Mouse (Mus musculus): ENCODE data around the gene Pcsk6. TPM values are rescaled to one million over a fixed set of nuclear protein-coding genes. Genes with fewer than 3 reads are reported as not detected.

Gene Pcsk6
- total RNA-seq, 1 experiment = 62.6 TPM

DNA sequence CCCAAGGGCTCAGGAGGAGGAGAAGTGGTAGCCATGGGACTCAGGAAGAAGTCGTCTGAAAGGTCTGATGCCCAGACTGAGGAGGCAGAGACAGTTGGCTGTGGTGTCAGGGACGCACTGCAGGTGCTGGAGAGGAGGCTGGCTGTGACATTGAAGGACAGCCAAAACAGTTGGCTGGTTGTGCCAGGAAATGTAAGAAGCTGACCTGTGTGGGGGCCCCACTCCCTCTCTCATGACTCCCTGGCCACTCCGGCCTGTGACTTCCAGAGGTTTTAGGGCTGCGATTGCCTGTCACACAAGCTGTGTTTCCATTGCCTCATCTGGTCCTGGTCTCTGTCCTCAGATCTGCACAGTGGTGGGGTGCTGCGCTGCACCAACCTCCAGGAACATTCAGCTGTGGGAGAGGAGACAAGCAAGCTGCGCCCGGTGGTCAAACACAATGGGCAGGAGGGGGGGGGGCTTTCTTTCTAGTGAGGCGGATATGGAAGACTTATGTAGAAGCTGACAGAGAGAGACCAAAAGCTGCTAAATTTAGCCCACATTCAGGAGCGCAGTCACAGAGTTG lies 30.8 kb downstream of the Pcsk6 start:
- no peak for DNase-seq (ENCODE audit: low read depth, low spot score)
- in situ Hi-C loops (cut with MboI; ENCODE audit: low sequenced_read_pairs in 2 of 2, unreplicated experiment in 2 of 2) = no loop called here
- no peaks in the 10 kb centered on the region; the same call in 1 of the 2 replicates for H3K9me3 ChIP-seq (ENCODE audit: control insufficient read depth, insufficient read depth, low read depth, low read length)
- H3K9ac ChIP-seq (ENCODE audit: insufficient read depth, low read depth, low read length, poor library complexity, severe bottlenecking) = no peak overlapping the region
- H3K4me1 ChIP-seq (ENCODE audit: control insufficient read depth in 2 of 2, insufficient read depth in 2 of 2, low read length in 2 of 2, poor library complexity in 1 of 2) = peaks cover 5 to 6% of the 10 kb centered on the region in 2 experiments; a peak in 1 of 4 replicates
- H3K27ac ChIP-seq (ENCODE audit: insufficient read depth, low read depth, low read length, poor library complexity, severe bottlenecking) = no peak overlapping the region; the same call in 1 of the 2 replicates
- TF ChIP-seq HCFC1 (IDR thresholded peaks at IDR 0.05; ENCODE audit: borderline replicate concordance, insufficient read depth, low read length) (no peak), MAFK (IDR thresholded peaks at IDR 0.05; ENCODE audit: insufficient read depth, low read depth, low read length) (no peak), ZNF384 (IDR thresholded peaks at IDR 0.05; ENCODE audit: low read depth, low read length) (no peak), CHD2 (IDR thresholded peaks at IDR 0.05; ENCODE audit: low read depth, low read length) (no peak), ZC3H11A (IDR thresholded peaks at IDR 0.05; ENCODE audit: borderline replicate concordance, low read depth, low read length) (no peak)
- H3K36me3 ChIP-seq (ENCODE audit: control insufficient read depth, insufficient read depth, low read length, poor library complexity, severe bottlenecking) = 0 out of 2 replicates have a peak, but pooled peaks cover 2% of the 10 kb centered on the region
- no peak overlapping the region for H3K4me3 ChIP-seq (ENCODE audit: insufficient read depth in 1 of 2, low read depth in 1 of 2, low read length in 2 of 2, poor library complexity in 1 of 2, severe bottlenecking in 1 of 2)

DNA sequence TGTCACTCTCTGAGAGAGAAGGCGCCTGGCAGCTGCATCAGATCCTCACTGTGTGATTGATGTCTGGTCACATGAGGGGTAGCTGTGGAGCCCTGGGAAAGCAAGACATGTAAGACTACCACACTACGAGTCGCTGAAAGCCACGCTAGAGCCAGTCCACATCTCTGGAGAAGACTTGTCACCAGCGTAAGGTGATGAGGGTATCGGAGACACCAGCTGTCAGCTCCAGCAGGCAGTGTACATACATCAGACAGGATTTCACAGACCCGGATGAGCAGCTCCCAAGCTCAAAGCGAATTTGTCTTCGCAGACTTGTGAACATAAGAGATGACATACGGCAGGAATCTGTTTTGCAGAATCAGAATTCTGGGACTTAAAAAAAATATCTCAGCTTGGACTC lies 32.0 kb downstream of the Pcsk6 start:
- TF ChIP-seq HCFC1 (IDR thresholded peaks at IDR 0.05; ENCODE audit: borderline replicate concordance, insufficient read depth, low read length) (no peak), ZNF384 (IDR thresholded peaks at IDR 0.05; ENCODE audit: low read depth, low read length) (no peak), MAFK (IDR thresholded peaks at IDR 0.05; ENCODE audit: insufficient read depth, low read depth, low read length) (no peak), ZC3H11A (IDR thresholded peaks at IDR 0.05; ENCODE audit: borderline replicate concordance, low read depth, low read length) (no peak), CHD2 (IDR thresholded peaks at IDR 0.05; ENCODE audit: low read depth, low read length) (no peak)
- Histone ChIP-seq H3K27ac (ENCODE audit: insufficient read depth, low read depth, low read length, poor library complexity, severe bottlenecking) (no peak overlapping the region), H3K9ac (ENCODE audit: insufficient read depth, low read depth, low read length, poor library complexity, severe bottlenecking) (no peak overlapping the region), H3K4me1 (ENCODE audit: control insufficient read depth in 2 of 2, insufficient read depth in 2 of 2, low read length in 2 of 2, poor library complexity in 1 of 2) (peaks cover 5 to 6% of the 10 kb centered on the region in 2 experiments; a peak in 1 of 4 replicates), H3K4me3 (ENCODE audit: insufficient read depth in 1 of 2, low read depth in 1 of 2, low read length in 2 of 2, poor library complexity in 1 of 2, severe bottlenecking in 1 of 2) (no peak overlapping the region), H3K36me3 (ENCODE audit: control insufficient read depth, insufficient read depth, low read length, poor library complexity, severe bottlenecking) (0 out of 2 replicates have a peak, but pooled peaks cover 2% of the 10 kb centered on the region), H3K9me3 (ENCODE audit: control insufficient read depth, insufficient read depth, low read depth, low read length) (no peaks in the 10 kb centered on the region; the same call in 1 of the 2 replicates)
- DNase-seq (ENCODE audit: low read depth, low spot score) = no peak
- in situ Hi-C loops (cut with MboI; ENCODE audit: low sequenced_read_pairs in 2 of 2, unreplicated experiment in 2 of 2) = no loop called here

- 0 out of 2 replicates have a peak, but pooled peaks cover 2% of the 10 kb centered on the region for H3K36me3 ChIP-seq (ENCODE audit: control insufficient read depth, insufficient read depth, low read length, poor library complexity, severe bottlenecking)
- peak; percentile 30 for DNase-seq (ENCODE audit: low read depth, low spot score)
- H3K4me3 ChIP-seq (ENCODE audit: insufficient read depth in 1 of 2, low read depth in 1 of 2, low read length in 2 of 2, poor library complexity in 1 of 2, severe bottlenecking in 1 of 2) = no peak overlapping the region
- H3K9me3 ChIP-seq (ENCODE audit: control insufficient read depth, insufficient read depth, low read depth, low read length) = no peaks in the 10 kb centered on the region
- no peak overlapping the region for H3K27ac ChIP-seq (ENCODE audit: insufficient read depth, low read depth, low read length, poor library complexity, severe bottlenecking)
- in situ Hi-C loops (cut with MboI; ENCODE audit: low sequenced_read_pairs in 2 of 2, unreplicated experiment in 2 of 2) = no loop called here
- TF ChIP-seq HCFC1 (IDR thresholded peaks at IDR 0.05; ENCODE audit: borderline replicate concordance, insufficient read depth, low read length) (no peak), MAFK (IDR thresholded peaks at IDR 0.05; ENCODE audit: insufficient read depth, low read depth, low read length) (no peak), CHD2 (IDR thresholded peaks at IDR 0.05; ENCODE audit: low read depth, low read length) (no peak), ZNF384 (IDR thresholded peaks at IDR 0.05; ENCODE audit: low read depth, low read length) (no peak), ZC3H11A (IDR thresholded peaks at IDR 0.05; ENCODE audit: borderline replicate concordance, low read depth, low read length) (no peak)
- H3K4me1 ChIP-seq (ENCODE audit: control insufficient read depth in 2 of 2, insufficient read depth in 2 of 2, low read length in 2 of 2, poor library complexity in 1 of 2) = peaks cover 6 to 7% of the 10 kb centered on the region in 2 experiments; a peak in 2 of 4 replicates
- H3K9ac ChIP-seq (ENCODE audit: insufficient read depth, low read depth, low read length, poor library complexity, severe bottlenecking) = no peak overlapping the region
Observed at GRCm38 (mm10) chr7:65895262-65895661, 33.7 kb downstream of the Pcsk6 start.

DNA sequence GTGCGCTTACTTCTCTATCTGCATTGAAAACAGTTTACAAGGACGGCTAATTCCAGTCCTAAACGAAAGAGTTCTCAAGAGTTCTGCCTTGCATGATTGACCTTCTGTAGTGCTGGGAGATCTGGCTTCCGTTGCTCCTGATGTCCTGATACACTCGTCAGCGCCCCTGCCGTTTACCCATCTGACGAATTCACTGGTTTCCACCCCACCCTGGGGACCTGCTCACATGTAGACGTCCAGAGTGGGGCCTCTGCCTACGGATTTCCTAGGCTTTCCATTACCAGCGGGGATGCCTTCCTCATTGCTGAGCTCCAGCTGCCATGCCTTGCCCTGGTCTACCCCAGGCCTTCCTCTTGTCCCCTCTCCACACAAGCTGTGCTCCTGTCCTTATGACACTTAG lies 39.7 kb downstream of the Pcsk6 start:
- no peak for DNase-seq (ENCODE audit: low read depth, low spot score)
- Histone ChIP-seq H3K9me3 (ENCODE audit: control insufficient read depth, insufficient read depth, low read depth, low read length) (no peaks in the 10 kb centered on the region), H3K4me3 (ENCODE audit: insufficient read depth in 1 of 2, low read depth in 1 of 2, low read length in 2 of 2, poor library complexity in 1 of 2, severe bottlenecking in 1 of 2) (no peak overlapping the region), H3K36me3 (ENCODE audit: control insufficient read depth, insufficient read depth, low read length, poor library complexity, severe bottlenecking) (no peaks in the 10 kb centered on the region), H3K27ac (ENCODE audit: insufficient read depth, low read depth, low read length, poor library complexity, severe bottlenecking) (no peak overlapping the region), H3K9ac (ENCODE audit: insufficient read depth, low read depth, low read length, poor library complexity, severe bottlenecking) (no peak overlapping the region), H3K4me1 (ENCODE audit: control insufficient read depth in 2 of 2, insufficient read depth in 2 of 2, low read length in 2 of 2, poor library complexity in 1 of 2) (peaks cover 0 to 2% of the 10 kb centered on the region in 2 experiments; a peak in 1 of 4 replicates)
- TF ChIP-seq HCFC1 (IDR thresholded peaks at IDR 0.05; ENCODE audit: borderline replicate concordance, insufficient read depth, low read length) = no peak
- TF ChIP-seq ZNF384 (IDR thresholded peaks at IDR 0.05; ENCODE audit: low read depth, low read length) = no peak
- no peak for TF ChIP-seq ZC3H11A (IDR thresholded peaks at IDR 0.05; ENCODE audit: borderline replicate concordance, low read depth, low read length)
- TF ChIP-seq MAFK (IDR thresholded peaks at IDR 0.05; ENCODE audit: insufficient read depth, low read depth, low read length) = no peak
- TF ChIP-seq CHD2 (IDR thresholded peaks at IDR 0.05; ENCODE audit: low read depth, low read length) = no peak
- in situ Hi-C loops (cut with MboI; ENCODE audit: low sequenced_read_pairs in 2 of 2, unreplicated experiment in 2 of 2) = no loop called here

All from ES-E14 (cell line).